Mouse (Mus musculus) neural tube, embryonic 15.5 days (tissue): ENCODE measurements around the gene 4833427G06Rik. TPM values are rescaled to one million over a fixed set of nuclear protein-coding genes. Genes with fewer than 3 reads are reported as not detected.

ENCODE experiments used
- ATAC-seq: fragments of 200-750 bp; cut with Nextera tagmentation; 2 replicates; pipeline ENCODE4 v1.8.0; 2017; ENCODE audit warnings: mild to moderate bottlenecking, moderate TSS enrichment, moderate library complexity; ENCODE audit not compliant: low FRiP score
- H3K27ac ChIP-seq: fragments of 300-500 bp; sonication (generic); replicated peaks from 2 replicates; pipeline ENCODE4 v1.5.1; 2015; ENCODE audit warnings: mild to moderate bottlenecking, inconsistent platforms
- H3K27me3 ChIP-seq: fragments of 300-500 bp; sonication (generic); replicated peaks from 2 replicates; pipeline ENCODE4 v1.6.1; 2015; ENCODE audit warnings: inconsistent platforms
- H3K36me3 ChIP-seq: fragments of 300-500 bp; sonication (generic); 2 replicates; pipeline ENCODE4 v1.6.1; 2015; ENCODE audit warnings: inconsistent platforms
- H3K4me1 ChIP-seq: fragments of 300-500 bp; sonication (generic); 2 replicates; pipeline ENCODE4 v1.6.1; 2015; ENCODE audit warnings: inconsistent platforms
- H3K4me2 ChIP-seq: fragments of 300-500 bp; sonication (generic); 2 replicates; pipeline ENCODE4 v1.6.1; 2015; ENCODE audit warnings: inconsistent platforms, mild to moderate bottlenecking, moderate library complexity
- H3K4me3 ChIP-seq: fragments of 300-500 bp; sonication (generic); replicated peaks from 2 replicates; pipeline ENCODE4 v1.5.1; 2015; ENCODE audit warnings: mild to moderate bottlenecking, inconsistent platforms
- H3K9ac ChIP-seq: fragments of 300-500 bp; sonication (generic); replicated peaks from 2 replicates; pipeline ENCODE4 v1.6.1; 2015; ENCODE audit warnings: mild to moderate bottlenecking, inconsistent platforms
- H3K9me3 ChIP-seq: fragments of 300-500 bp; sonication (generic); replicated peaks from 2 replicates; pipeline ENCODE4 v1.6.1; 2016; ENCODE audit warnings: inconsistent platforms
- WGBS: fragments of 180-500 bp; shearing (Covaris S2); methylation state at CpG from one replicate; pipeline ENCODE4 v1.1.7; 2015; ENCODE audit warnings: mixed read lengths; 5-methylcytosine and 5-hydroxymethylcytosine counted together
- polyA plus RNA-seq: library from polyadenylated mRNA; unstranded; fragments of >200 nt; fragmentation: Nextera tagmentation; extraction: Ambion mirVana; gene quantifications from 2 replicates; pipeline ENCODE4 v1.2.1, GENCODE M21; 2015

The 4833427G06Rik gene
- polyA plus RNA-seq, 1 experiment from 2014 or later = 0.37 TPM

- Histone ChIP-seq H3K9me3 (no peaks in the 10 kb centered on the region), H3K9ac (no peak overlapping the region), H3K27me3 (0 out of 2 replicates have a peak, but pooled peaks cover 8% of the 10 kb centered on the region), H3K4me1 (peaks cover 22% of the 10 kb centered on the region), H3K36me3 (no peaks in the 10 kb centered on the region), H3K4me3 (no peak overlapping the region), H3K4me2 (no peak overlapping the region), H3K27ac (no peak overlapping the region)
- ATAC-seq = no peak
- WGBS = 91% methylated on average over 2 of the region's 2 CpGs
These were observed 3.9 kb upstream of the 4833427G06Rik start for GRCm38 (mm10) chr9:51105751-51106150.

- Histone ChIP-seq H3K9ac (peak overlapping the region; percentile 72), H3K4me3 (peak overlapping the region; percentile 60), H3K4me1 (peaks cover 22% of the 10 kb centered on the region), H3K4me2 (peak overlapping the region; percentile 100), H3K36me3 (no peaks in the 10 kb centered on the region), H3K27me3 (peaks cover 12% of the 10 kb centered on the region; the same call in 1 of the 2 replicates), H3K27ac (0 out of 2 replicates have a peak overlapping the region, but pooled peaks have one; percentile 18), H3K9me3 (no peaks in the 10 kb centered on the region)
- ATAC-seq = peak; percentile 58
- WGBS = 12% methylated on average over 30 of the region's 30 CpGs
These were observed 2.1 kb upstream of the 4833427G06Rik start for GRCm38 (mm10) chr9:51103808-51104514.

- Histone ChIP-seq H3K9me3 (no peaks in the 10 kb centered on the region), H3K4me3 (peak overlapping the region; percentile 60), H3K9ac (peak overlapping the region; percentile 72), H3K27me3 (peaks cover 12% of the 10 kb centered on the region; the same call in 1 of the 2 replicates), H3K4me2 (peak overlapping the region; percentile 100), H3K36me3 (no peaks in the 10 kb centered on the region), H3K27ac (0 out of 2 replicates have a peak overlapping the region, but pooled peaks have one; percentile 18), H3K4me1 (peaks cover 22% of the 10 kb centered on the region)
- WGBS = 1% methylated on average over 44 of the region's 44 CpGs
- peak; percentile 87 for ATAC-seq
These were observed 1.3 kb upstream of the 4833427G06Rik start for GRCm38 (mm10) chr9:51102963-51103807.

- 56% methylated on average over 2 of the region's 2 CpGs for WGBS
- Histone ChIP-seq H3K9me3 (no peaks in the 10 kb centered on the region), H3K36me3 (no peaks in the 10 kb centered on the region), H3K27me3 (peaks cover 4% of the 10 kb centered on the region; the same call in 1 of the 2 replicates), H3K4me3 (no peak overlapping the region), H3K4me2 (no peak overlapping the region), H3K27ac (no peak overlapping the region), H3K4me1 (no peaks in the 10 kb centered on the region), H3K9ac (no peak overlapping the region)
- no peak for ATAC-seq
These were observed 5.6 kb downstream of the 4833427G06Rik start for GRCm38 (mm10) chr9:51096306-51096705.

- no peaks in the 10 kb centered on the region for H3K9me3 ChIP-seq
- no peaks in the 10 kb centered on the region for H3K27me3 ChIP-seq
- no peak overlapping the region for H3K4me2 ChIP-seq
- no peak overlapping the region for H3K9ac ChIP-seq
- H3K4me3 ChIP-seq = no peak overlapping the region
- ATAC-seq = no peak
- no peaks in the 10 kb centered on the region for H3K36me3 ChIP-seq
- WGBS = 75% methylated on average over 5 of the region's 5 CpGs
- H3K27ac ChIP-seq = no peak overlapping the region
- no peaks in the 10 kb centered on the region for H3K4me1 ChIP-seq
These were observed 8.2 kb downstream of the 4833427G06Rik start for GRCm38 (mm10) chr9:51093697-51094096.

GRCm38 (mm10) chr9:51081614-51082013 is 20.3 kb downstream of the 4833427G06Rik start:
- no peak for ATAC-seq
- 84% methylated on average over 5 of the region's 5 CpGs for WGBS
- Histone ChIP-seq H3K9ac (no peak overlapping the region), H3K4me1 (peaks cover 5% of the 10 kb centered on the region), H3K4me3 (no peak overlapping the region), H3K36me3 (no peaks in the 10 kb centered on the region), H3K27me3 (0 out of 2 replicates have a peak, but pooled peaks cover 10% of the 10 kb centered on the region), H3K27ac (no peak overlapping the region), H3K4me2 (no peak overlapping the region), H3K9me3 (no peaks in the 10 kb centered on the region)

- ATAC-seq = peak; percentile 82
- H3K36me3 ChIP-seq = no peaks in the 10 kb centered on the region
- H3K4me3 ChIP-seq = peak within 1 kb of the TSS; percentile 39
- peaks cover 18% of the 10 kb centered on the region for H3K4me1 ChIP-seq
- H3K27me3 ChIP-seq = peaks cover 14% of the 10 kb centered on the region; the same call in 1 of the 2 replicates
- H3K27ac ChIP-seq = no peak within 1 kb of the TSS
- peak within 1 kb of the TSS; percentile 70 for H3K4me2 ChIP-seq
- 1% methylated on average over 14 of the region's 14 CpGs for WGBS
- H3K9me3 ChIP-seq = no peaks in the 10 kb centered on the region
- H3K9ac ChIP-seq = peak within 1 kb of the TSS; percentile 27; the same call in 1 of the 2 replicates
These were observed 24.9 kb downstream of the 4833427G06Rik start, which contains the start of gene Layn for GRCm38 (mm10) chr9:51076979-51077315. Gene Layn (minus strand): TSS chr9:51077094.

GRCm38 (mm10) chr9:51076300-51076978 is 25.4 kb downstream of the 4833427G06Rik start:
- peak; percentile 24; the same call in 1 of the 2 replicates for ATAC-seq
- Histone ChIP-seq H3K27ac (no peak overlapping the region), H3K4me3 (peak overlapping the region; percentile 39), H3K4me1 (peaks cover 18% of the 10 kb centered on the region), H3K27me3 (peaks cover 14% of the 10 kb centered on the region; the same call in 1 of the 2 replicates), H3K9ac (peak overlapping the region; percentile 27; the same call in 1 of the 2 replicates), H3K9me3 (no peaks in the 10 kb centered on the region), H3K36me3 (no peaks in the 10 kb centered on the region), H3K4me2 (peak overlapping the region; percentile 70)
- under 1% methylated on average over 17 of the region's 17 CpGs for WGBS

GRCm38 (mm10) chr9:51075780-51076179 is 26.1 kb downstream of the 4833427G06Rik start:
- Histone ChIP-seq H3K9me3 (no peaks in the 10 kb centered on the region), H3K36me3 (no peaks in the 10 kb centered on the region), H3K27ac (no peak overlapping the region), H3K4me2 (peak overlapping the region; percentile 70), H3K4me1 (peaks cover 18% of the 10 kb centered on the region), H3K27me3 (peaks cover 14% of the 10 kb centered on the region; the same call in 1 of the 2 replicates), H3K9ac (no peak overlapping the region), H3K4me3 (peak overlapping the region; percentile 39; the same call in 1 of the 2 replicates)
- ATAC-seq = no peak
- WGBS = 31% methylated on average over 3 of the region's 3 CpGs

- 89% methylated on average over 4 of the region's 4 CpGs for WGBS
- Histone ChIP-seq H3K27me3 (no peaks in the 10 kb centered on the region; the same call in 1 of the 2 replicates), H3K27ac (no peak overlapping the region), H3K9me3 (no peaks in the 10 kb centered on the region), H3K4me2 (no peak overlapping the region), H3K9ac (no peak overlapping the region), H3K4me3 (no peak overlapping the region), H3K36me3 (no peaks in the 10 kb centered on the region), H3K4me1 (peaks cover 4% of the 10 kb centered on the region)
- ATAC-seq = no peak
These were observed 31.1 kb downstream of the 4833427G06Rik start for GRCm38 (mm10) chr9:51070801-51071200.

- Histone ChIP-seq H3K4me2 (no peak overlapping the region), H3K9me3 (no peaks in the 10 kb centered on the region), H3K27me3 (no peaks in the 10 kb centered on the region), H3K27ac (no peak overlapping the region), H3K36me3 (no peaks in the 10 kb centered on the region), H3K4me1 (no peaks in the 10 kb centered on the region), H3K4me3 (no peak overlapping the region), H3K9ac (no peak overlapping the region)
- 69% methylated on average over 3 of the region's 3 CpGs for WGBS
- ATAC-seq = no peak
These were observed 33.7 kb downstream of the 4833427G06Rik start for GRCm38 (mm10) chr9:51068202-51068601.
